Mouse (Mus musculus): ENCODE data around the gene Vps45.

GRCm38 (mm10) chr3:96081650-96082049, 23.4 kb upstream of the Vps45 start:
- TF ChIP-seq POLR2A (IDR thresholded peaks at IDR 0.05; ENCODE audit: control insufficient read depth, low read depth, low read length) (no peak), CTCF (IDR thresholded peaks at IDR 0.05; ENCODE audit: control insufficient read depth, insufficient read depth, insufficient replicate concordance, low read depth, low read length) (no peak)
